Mouse (Mus musculus) ZHBTc4 (cell line): ENCODE measurements at regions not wholly inside any gene's neighbourhood (a gene's known extent, or its start where the extent isn't known, plus 50 kb on each side); places are given as distances from the start of the nearest gene placed in this dataset.
A peak's percentile ranks its signal among the peaks of the same experiment; 100 is the strongest.

ENCODE experiments used
- DNase-seq: peaks from one replicate; pipeline ENCODE4 v3.0.0-alpha.2; 2011; ENCODE audit warnings: low read depth, low spot score

DNA sequence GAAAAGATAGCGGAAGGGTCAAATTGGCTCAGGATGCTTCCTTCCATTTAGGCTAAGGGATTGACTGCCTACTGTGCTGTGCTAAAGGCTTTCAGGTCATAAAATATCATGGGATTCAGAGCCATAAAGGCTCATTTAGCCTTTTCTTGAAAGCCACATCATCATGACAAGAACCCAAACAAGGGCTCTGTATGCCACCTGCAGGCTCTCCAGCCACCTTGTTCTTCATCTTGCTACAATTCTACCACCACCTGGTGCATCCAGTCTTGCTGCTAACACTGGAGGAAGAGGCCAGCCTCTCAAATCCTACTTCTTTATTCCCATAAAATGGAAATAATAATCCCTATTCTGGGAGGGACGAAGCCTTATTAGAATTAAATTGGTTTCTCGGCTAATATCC, 155.9 kb upstream of the Gm12728 start:
- DNase-seq, result no peak

DNA sequence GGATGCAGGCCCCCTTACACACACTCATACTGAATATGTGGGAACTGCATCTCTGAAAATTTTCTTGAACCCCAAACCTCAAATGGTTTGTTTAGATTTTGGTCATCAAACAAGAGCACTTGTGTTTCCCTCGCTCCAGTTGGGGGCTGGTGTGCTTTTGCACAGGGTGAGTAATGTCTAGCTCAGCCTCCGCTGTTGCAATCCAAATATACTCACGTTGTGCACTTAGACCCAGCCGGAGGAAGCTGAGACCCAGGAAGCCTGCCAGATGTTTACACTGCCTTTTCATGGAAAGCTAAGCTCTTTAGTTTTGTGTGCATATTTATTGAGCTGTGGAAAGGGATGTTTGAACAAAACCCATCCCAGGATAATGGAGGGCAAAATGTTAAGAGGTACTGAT, 148.9 kb upstream of the Gm12728 start:
- DNase-seq, result no peak

DNA sequence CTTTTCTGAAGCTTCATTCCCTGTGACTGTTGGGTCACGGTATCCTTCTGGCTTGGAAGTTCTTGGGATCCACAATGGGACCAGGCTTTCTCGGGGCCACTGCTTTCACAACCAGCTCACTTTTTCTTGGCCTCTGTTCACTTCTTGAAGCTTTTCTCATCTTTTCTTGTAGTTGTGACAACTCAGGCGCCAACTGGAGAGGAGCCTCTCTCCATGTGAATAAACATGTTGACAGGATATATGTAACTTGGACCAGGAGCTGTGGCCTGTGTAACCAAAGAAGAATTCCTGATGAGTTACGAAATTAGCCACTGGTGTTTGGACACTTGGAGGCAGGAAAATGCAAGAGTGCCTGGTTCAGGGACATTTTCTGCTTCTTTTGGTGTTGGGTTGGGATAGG, 148.1 kb upstream of the Gm12728 start:
- no peak for DNase-seq

DNA sequence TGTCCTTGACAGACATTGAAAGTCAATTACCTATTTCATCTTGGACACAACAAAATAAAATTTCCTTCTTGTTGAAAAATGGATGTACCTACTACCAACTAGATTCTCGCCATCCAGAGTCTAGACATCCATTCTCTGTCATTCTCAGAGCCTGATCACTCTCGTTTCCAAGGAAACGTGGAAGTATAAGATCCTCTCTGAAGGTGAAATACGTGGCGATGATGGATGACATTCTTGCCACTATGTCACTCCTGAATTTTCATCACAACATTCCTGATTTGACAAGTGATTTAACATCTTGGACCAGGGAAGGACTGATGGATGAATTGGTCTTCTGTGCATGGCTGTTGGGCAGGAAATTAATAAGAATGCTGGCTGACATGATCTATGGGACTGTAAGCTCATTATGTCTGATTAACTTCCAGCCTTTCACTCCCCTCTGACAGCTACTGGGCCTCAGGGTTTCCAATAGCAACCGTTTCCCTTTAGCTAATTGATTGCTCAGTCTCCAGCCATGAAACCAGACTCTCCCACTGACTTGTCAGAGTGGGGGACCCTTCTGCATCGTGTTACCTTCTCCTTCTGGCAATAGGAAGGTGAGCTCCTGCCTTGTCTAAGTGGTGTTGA, 140.7 kb upstream of the Gm12728 start:
- DNase-seq, result no peak

GRCm38 (mm10) chr4:105649447-105649833, 140.2 kb upstream of the Gm12728 start:
- no peak for DNase-seq

DNA sequence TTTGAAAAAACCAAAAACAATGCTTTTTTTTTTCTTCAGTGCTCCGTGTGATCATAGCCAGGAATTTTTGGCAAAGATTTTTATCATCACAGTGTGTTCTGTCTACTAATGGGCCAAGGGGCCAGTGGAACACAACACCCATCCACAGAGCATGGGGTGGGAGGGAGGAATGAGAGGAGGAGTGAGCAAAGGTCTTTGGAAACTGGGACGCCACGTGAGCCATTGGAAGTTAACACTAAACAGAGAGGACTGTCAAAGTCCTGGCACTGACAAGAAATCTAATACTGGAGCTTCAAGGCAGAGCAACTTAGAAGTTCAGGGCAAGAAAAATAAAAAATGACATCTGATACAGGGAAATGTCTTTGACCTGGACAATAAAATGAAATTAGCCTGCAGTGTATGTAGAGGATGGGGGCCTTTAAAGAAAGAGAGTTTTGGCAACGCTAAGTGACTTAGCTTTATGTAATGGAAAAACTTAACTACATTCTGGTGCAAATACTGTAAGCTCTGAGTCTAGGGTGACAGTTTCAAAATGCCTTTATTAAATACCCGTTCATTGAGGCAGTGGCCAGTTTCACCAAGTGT, 133.5 kb upstream of the Gm12728 start:
- DNase-seq, result no peak

DNA sequence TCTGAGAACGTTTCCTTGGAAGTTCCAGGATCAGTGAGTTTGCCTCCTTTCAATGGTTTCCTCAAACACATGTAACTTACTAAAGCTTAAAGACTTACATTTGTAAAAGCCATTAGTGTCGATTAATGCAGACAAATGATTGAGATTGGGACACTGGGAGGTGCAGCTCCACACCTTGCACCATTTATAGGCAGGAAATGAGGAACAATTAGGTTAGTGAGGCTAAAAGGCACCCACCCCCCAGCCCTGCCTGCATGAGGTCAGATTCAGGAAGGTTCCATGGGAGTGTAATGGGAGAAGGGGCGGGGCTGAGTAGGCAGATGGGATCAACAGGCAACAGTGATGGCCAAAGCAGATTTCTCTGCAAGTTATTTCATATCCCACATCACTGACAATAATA, 131.1 kb upstream of the Gm12728 start:
- peak; percentile 79 for DNase-seq

- DNase-seq, result no peak
Measured at GRCm38 (mm10) chr4:105676690-105677089, 113.0 kb upstream of the Gm12728 start.

DNA sequence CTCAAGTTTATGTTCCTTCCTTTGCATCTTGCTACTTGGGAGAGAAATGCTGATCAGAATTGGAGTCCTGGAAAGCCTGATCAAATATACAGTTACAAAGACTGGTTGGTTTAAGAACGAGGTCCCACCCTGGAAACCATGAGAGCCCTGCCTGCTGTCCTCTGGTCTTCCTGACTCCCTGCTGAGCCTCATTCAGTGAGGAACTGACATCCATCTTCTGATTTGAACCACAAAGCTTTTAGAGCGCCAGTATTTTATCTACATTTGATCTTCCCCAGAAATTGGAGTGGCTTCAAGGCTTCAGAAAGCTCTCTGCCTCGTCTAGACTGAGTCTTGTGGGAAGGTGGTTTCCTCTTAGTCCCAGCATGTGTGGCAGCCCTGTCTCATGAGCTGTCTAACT, 99.0 kb upstream of the Gm12728 start:
- DNase-seq, result peak; percentile 71

- peak; percentile 80 for DNase-seq
Measured at GRCm38 (mm10) chr4:105692380-105692779, 97.3 kb upstream of the Gm12728 start.

- DNase-seq, result no peak
Measured at GRCm38 (mm10) chr4:105695895-105696294, 93.8 kb upstream of the Gm12728 start.

DNA sequence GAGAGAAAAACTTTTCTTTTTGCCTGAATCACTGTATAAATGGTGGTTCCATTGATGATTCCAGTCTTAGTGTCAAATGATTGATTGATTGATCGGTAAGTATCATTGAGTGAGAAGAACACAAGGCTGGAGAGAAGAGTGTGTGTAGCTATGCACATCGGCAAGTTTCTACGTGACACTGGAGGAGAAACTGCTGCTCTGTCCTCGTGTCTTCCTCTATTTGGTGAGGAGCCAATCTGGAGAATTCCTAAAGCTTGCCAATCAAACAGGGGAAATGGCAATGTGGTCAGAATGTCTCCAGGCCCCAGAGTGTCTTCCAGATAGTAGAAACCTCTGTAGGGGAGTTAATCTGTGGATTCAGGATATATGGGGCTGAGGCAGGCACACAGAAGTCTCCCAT, 92.5 kb upstream of the Gm12728 start:
- DNase-seq, result no peak

DNA sequence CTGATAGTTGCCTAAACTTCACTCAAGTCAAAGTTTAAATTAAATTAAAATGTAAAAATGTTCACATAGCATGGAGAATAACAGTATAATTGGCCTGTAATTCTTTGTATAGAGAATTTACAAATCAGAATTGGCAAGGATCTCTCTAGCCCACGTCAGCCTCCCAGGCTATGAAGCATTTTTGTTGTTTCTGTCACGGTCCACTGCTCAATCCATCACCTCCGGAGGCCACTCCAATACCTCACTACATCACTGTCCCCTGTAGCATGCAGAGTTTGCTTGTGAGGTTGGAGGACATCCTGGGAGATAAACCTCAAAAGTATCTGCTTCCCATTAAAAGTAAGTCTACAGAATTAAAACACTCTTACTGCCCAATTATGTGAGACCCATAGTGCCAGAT, 87.6 kb upstream of the Gm12728 start:
- DNase-seq, result no peak

GRCm38 (mm10) chr4:105703408-105703807, 86.3 kb upstream of the Gm12728 start:
- DNase-seq, result no peak

DNA sequence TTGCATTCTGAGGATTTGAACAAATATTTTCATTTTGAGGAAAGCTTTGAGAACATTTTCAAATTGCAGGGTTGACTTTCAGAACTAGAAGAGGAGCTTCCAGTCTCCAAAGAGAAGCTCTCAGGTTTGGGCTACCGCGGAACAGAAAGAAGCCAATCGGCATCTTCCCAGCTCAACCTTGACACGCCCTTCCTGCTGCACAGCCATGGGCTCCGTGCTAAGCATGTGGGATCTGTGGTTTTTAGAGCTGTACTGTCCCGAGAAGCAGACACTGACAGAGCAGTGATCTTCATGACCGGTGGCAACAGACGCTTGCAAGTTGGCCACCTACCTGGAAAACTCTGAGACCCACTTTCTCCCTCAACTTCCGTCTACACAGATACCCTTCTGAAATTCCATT, 85.4 kb upstream of the Gm12728 start:
- peak; percentile 42 for DNase-seq

GRCm38 (mm10) chr4:105705996-105706395, 83.7 kb upstream of the Gm12728 start:
- DNase-seq, result no peak

- DNase-seq, result no peak
Measured at GRCm38 (mm10) chr4:105708080-105708796, 81.4 kb upstream of the Gm12728 start.

DNA sequence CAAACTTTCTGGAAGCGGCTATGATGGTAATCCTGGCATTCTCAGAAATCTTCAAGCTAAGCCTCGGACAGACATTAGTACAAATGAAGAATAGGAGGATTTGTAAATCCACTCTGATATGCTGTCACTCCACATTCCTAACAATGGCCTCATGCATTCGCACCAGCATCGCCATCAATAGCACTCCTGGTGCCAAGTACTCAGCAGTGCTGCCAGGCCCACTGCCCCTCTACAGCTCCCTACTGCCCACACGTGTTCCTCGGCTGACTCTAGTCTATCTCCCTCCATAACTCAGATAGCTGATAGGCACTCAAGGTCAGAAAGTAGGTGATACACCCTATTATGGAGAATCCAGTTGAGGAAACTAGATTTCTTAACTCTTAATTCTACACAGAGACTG, 75.7 kb upstream of the Gm12728 start:
- no peak for DNase-seq

DNA sequence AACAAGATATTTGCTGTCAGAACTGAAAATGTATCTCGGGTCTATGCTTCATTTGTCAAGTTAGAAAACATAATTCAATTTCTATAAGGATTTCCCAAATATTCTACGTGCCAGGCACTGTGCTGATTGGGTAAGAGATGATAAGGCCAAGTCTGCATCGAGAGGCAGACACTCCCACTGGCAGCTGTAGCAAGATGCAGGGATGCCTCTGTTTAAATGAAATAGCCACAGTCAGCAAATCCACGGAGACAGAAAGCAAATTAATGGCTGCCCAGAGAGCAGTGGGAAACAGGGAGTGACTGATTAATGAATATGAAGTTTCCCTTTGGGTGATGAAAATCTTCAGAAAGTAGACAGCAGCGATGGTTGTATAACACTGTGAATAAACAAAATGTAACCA, 71.6 kb upstream of the Gm12728 start:
- no peak for DNase-seq

DNA sequence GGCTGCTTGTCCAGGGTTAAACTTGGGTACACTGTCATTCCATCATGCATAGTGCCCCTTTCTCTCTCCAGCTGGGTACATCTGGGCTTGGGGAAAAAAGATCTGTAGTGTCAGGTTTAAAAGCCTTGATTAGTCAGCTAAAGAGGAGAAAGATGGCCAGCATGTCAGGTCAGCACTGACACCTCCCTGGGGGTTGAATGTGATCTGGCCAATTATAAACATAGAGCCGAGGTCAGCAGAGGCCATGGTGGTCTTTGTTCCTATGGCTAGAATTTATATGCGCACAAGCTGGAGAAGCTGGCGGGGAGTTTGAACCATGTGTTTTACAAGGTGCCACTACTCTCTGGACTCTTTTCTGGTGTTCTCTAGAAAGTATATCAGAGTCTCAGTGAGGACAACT, 61.0 kb upstream of the Gm12728 start:
- no peak for DNase-seq

GRCm38 (mm10) chr4:105730900-105731299, 58.8 kb upstream of the Gm12728 start:
- DNase-seq, result no peak

DNA sequence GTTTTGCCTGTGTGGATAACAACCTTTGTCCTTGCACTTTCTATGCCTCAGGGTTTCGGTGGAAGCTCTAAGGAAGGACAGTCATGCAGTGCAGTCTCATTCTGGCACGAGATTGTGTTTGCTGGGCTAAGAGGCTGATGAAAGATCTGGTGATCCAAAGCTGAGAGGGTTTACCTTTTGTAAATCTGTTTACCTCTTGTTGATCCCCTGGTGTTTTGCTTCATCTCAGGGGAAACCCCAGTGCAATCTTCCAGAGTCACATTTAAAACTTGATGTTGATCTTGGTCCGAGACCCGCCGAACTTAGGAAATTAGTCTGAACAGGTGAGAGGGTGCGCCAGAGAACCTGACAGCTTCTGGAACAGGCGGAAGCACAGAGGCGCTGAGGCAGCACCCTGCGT, 54.6 kb upstream of the Gm12728 start:
- peak; percentile 52 for DNase-seq
